Comparison of ENCODE assay signal across 22 mouse cellular contexts in genomic region chr16:30923899-30924298, GRCm38 (mm10).
DNase-seq lines count a peak whose midpoint lies in the region; ATAC-seq lines count a peak whose summit lies in the region.
"Had no signal": no experiment of that assay in that cellular context is flagged by ENCODE, and none has a peak within 500 bp of the region (broad histone marks: within the 10 kb centered on the region; RNA-seq: fewer than 3 reads in every experiment).

No protein-coding gene starts in this region.

- peak; percentile 81 for DNase-seq in heart, adult 11 months
- no peak for DNase-seq in heart, postnatal 4 days
- peak; percentile 67 for DNase-seq in heart, embryonic 10.5 days (ENCODE audit: low spot score)
- no peak for DNase-seq in heart, postnatal 36 days
- peak; percentile 26 for DNase-seq in midbrain, embryonic 11.5 days (ENCODE audit: low spot score, missing footprints)
- peak; percentile 31 for DNase-seq in testis, postnatal 10 days (ENCODE audit: low spot score)
- DNase-seq in testis, postnatal 14 days (ENCODE audit: low spot score), result no peak
- DNase-seq: adrenal gland, adult 2 months; adrenal gland, adult 8-10 months; adrenal gland, postnatal 10 days; adrenal gland, postnatal 14 days; adrenal gland, postnatal 25 days; adrenal gland, postnatal 36 days; B cell, adult 2 months; cerebellum, adult 11 months; cerebellum, adult 11-12 months had no signal

- no peaks in the 10 kb centered on the region for H3K27me3 ChIP-seq in heart, embryonic 10.5 days (ENCODE audit: insufficient read depth, poor library complexity, severe bottlenecking)
- no peaks in the 10 kb centered on the region for H3K27me3 ChIP-seq in midbrain, embryonic 11.5 days (ENCODE audit: control insufficient read depth, insufficient read depth, low read length)
- no peaks in the 10 kb centered on the region for H3K27me3 ChIP-seq in midbrain, embryonic 15.5 days (replicated peaks)
- H3K27me3 ChIP-seq: CH12.LX, Patski had no signal

- intact Hi-C loops in heart, postnatal 36 days (cut with DNase I), result no loop called here

- WGBS in heart, embryonic 10.5 days, result 66% methylated on average over 7 of the region's 7 CpGs
- 75% methylated on average over 7 of the region's 7 CpGs for WGBS in midbrain, embryonic 11.5 days
- WGBS in midbrain, embryonic 15.5 days, result 77% methylated on average over 7 of the region's 7 CpGs

- ATAC-seq in midbrain, embryonic 11.5 days (ENCODE audit: low FRiP score), result no peak
- no peak for ATAC-seq in midbrain, embryonic 15.5 days (replicated peaks)
- ATAC-seq: activated CD4-positive, CD25-positive, alpha-beta regulatory T cell, adult 4 months; CD4-positive, CD25-positive, alpha-beta regulatory T cell, adult 4 months; Patski had no signal

- H3K4me2 ChIP-seq in midbrain, embryonic 11.5 days, result no peak overlapping the region
- H3K4me2 ChIP-seq in midbrain, embryonic 15.5 days, result no peak overlapping the region

- H3K36me3 ChIP-seq in heart, embryonic 10.5 days, result peaks cover 8% of the 10 kb centered on the region; the same call in 1 of the 2 replicates
- H3K36me3 ChIP-seq in midbrain, embryonic 11.5 days (ENCODE audit: control insufficient read depth, insufficient read depth, low read length), result no peaks in the 10 kb centered on the region
- no peaks in the 10 kb centered on the region for H3K36me3 ChIP-seq in midbrain, embryonic 15.5 days (replicated peaks)
- H3K36me3 ChIP-seq: G1E had no signal

- no peak overlapping the region for H3K4me3 ChIP-seq in heart, embryonic 10.5 days
- no peak overlapping the region for H3K4me3 ChIP-seq in midbrain, embryonic 11.5 days (ENCODE audit: low read depth, low read length)
- H3K4me3 ChIP-seq in midbrain, embryonic 15.5 days, result no peak overlapping the region

- no peak overlapping the region for H3K9ac ChIP-seq in midbrain, embryonic 11.5 days (ENCODE audit: low read length)
- no peak overlapping the region for H3K9ac ChIP-seq in midbrain, embryonic 15.5 days

- H3K9me3 ChIP-seq in heart, embryonic 10.5 days, result peaks cover 7% of the 10 kb centered on the region
- H3K9me3 ChIP-seq in midbrain, embryonic 11.5 days (ENCODE audit: control insufficient read depth, low read length), result no peaks in the 10 kb centered on the region
- H3K9me3 ChIP-seq in midbrain, embryonic 15.5 days, result no peaks in the 10 kb centered on the region

- H3K27ac ChIP-seq in heart, embryonic 10.5 days, result no peak overlapping the region
- no peak overlapping the region for H3K27ac ChIP-seq in midbrain, embryonic 11.5 days (ENCODE audit: low read depth, low read length)
- H3K27ac ChIP-seq in midbrain, embryonic 15.5 days, result no peak overlapping the region

- H3K4me1 ChIP-seq in heart, embryonic 10.5 days, result peaks cover 15% of the 10 kb centered on the region
- no peaks in the 10 kb centered on the region for H3K4me1 ChIP-seq in midbrain, embryonic 11.5 days (ENCODE audit: control insufficient read depth, insufficient read depth, low read length)
- H3K4me1 ChIP-seq in midbrain, embryonic 15.5 days, result no peaks in the 10 kb centered on the region

Comparison
In these comparisons a context has a peak if more than half of its experiments do, and no peak if none do; other contexts are left out.
1. DNase-seq: peak in heart, adult 11 months (single experiment), heart, embryonic 10.5 days (single experiment), midbrain, embryonic 11.5 days (single experiment) and testis, postnatal 10 days (single experiment); none in heart, postnatal 4 days (single experiment), heart, postnatal 36 days (0 of 2) and testis, postnatal 14 days (single experiment).